Mouse (Mus musculus) layer of hippocampus, adult 11-12 months (tissue): ENCODE results near the gene Pgs1.

Experiments used
- DNase-seq: peaks from one replicate; pipeline ENCODE4 v3.0.0; 2022; ENCODE audit warnings: low spot score

The Pgs1 gene

DNA sequence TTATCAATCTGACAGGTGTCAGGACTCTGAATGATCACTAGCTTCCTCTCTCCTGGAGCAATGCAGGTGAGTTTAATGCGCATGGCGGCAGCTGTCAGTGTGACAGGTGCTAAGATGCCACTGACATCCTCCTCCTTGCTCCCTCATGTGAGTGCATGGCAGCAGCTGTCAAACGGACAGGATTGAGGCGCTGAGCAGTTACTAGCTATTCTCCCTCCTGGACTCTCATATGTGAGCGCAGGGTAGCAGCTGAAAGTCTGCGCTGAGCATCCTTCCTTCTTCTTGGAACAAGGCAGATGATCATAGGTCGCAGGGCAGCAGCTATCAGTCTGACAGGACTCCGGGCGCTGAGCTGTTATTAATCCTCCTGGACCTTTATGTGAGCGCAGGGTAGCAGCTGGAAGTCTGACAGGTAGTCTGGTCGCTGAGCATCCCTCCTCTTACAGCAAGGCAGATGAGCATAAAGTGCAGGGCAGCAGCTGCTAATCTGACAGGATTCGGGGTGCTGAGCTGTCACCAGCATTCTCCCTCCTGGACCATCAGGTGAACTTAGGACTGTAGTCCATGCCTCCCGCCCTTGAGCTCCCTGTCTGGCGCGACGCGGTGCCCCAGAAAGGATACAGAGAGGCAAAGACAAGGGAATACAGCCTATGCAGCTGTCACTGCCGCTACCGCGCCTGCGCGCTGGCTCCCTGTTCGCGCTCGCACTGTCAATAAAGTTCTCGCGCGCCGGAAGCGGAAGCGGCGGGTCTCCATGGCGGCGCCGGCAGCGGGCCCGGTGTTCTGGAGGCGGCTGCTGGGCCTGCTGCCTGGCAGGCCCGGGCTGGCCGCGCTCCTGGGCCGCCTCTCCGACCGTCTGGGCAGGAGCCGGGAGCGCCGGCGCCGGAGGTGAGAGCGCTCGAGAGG, at the start of gene Pgs1:
Gene Pgs1 (plus strand): TSS at position 167 of the 906 bp plus-strand sequence.
- DNase-seq, result peak; percentile 93

DNA sequence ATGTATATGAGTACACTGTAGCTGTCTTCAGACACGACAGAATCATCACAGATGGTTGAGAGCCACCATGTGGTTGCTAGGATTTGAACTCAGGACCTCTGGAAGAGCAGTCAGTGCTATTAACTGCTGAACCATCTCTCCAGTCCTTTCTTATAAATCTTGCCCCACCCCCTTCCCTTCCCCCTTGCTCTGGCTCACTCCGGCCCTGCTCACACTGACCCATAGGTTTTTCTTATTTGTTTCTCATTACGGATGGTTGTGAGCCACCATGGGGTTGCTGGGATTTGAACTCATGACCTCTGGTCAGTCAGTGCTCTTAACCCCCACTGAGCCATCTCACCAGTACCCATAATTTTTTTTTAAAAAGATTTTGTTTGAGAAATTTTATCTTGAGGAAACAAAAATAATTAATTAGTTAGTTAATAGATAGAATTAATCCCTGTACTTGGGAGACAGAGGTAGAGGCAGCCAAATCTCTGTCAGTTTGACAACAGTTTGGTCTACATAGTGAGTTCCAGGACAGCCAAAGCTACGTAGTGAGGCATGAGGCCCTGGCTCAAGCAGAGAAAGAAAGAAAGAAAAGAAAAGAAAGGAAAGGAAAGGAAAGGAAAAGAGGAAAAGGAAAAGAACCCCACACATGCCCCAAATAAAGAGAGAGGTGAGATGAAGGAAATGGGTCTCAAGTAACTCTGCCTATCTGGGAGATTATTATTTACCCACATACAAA, 46.9 kb upstream of the Pgs1 start:
- no peak for DNase-seq

DNA sequence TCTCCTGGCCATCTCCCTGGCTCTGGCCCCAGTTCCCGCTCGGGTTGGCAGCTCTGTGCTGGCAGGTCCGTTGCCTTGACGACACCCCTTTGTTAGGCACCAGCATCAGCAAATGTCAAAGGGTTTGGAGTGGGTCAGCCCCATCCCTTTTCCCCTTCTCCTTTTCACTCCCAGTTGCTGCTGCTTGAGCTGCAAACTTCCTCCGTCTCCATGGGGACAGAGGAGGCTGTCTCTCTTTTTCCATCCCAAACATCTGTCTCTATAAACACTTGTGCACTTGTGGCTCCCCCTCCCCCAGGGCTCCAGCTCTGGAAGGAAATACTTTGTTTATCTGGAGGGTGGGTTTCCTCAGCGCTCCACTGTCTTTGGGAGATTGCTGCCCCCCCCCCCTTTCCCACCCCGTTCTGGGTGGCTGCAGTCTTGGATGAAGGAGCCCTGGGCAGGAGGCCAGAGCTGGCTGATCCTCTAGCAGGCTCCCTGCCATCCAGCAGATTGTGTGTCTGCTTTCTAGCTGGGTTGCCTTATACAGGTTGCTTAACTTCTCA, 46.3 kb upstream of the Pgs1 start:
- peak; percentile 72 for DNase-seq

DNA sequence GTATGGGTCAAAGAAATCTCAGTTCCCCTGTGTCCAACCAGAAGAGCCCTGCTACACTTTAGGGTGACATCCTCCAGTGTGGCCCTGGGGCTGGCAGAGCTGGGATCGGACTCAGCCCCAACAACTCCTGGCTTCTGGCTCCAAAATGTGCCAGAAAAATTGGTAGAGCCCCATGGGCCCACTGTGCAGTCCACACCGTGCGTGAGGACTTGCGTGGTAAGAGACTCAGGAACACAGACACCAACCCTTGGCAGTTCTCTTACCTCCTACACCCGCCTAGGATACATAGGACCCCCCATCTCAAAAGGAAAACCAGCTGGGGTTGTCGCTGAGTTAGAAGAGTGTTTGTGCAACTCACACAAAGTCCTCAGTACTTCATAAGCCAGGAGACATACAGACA, 45.2 kb upstream of the Pgs1 start:
- no peak for DNase-seq

DNA sequence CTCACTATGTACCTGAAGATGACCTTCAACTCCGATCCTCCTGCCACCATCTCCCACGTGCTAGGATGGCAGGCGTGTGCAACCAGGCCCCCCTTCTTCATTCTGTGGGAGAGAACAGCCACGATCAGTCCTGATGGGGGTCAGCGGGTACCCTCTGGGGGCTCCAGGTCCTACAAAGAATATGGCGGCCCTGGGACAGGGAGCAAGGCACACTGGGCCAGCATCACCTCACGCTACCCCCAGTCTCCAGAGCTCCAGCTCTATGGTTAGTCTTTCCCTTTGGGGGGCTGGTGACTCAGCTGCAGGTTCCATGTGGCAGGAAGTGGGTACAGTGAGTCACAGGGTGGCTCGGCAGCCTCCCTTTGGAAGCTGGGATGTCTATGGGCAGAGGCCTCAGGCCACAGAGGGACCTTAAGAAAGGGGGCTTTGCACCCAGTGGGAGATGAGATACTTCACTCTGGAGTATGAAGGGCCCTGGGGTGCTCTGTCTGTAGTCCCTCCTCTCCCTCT, 44.7 kb upstream of the Pgs1 start:
- DNase-seq, result no peak

DNA sequence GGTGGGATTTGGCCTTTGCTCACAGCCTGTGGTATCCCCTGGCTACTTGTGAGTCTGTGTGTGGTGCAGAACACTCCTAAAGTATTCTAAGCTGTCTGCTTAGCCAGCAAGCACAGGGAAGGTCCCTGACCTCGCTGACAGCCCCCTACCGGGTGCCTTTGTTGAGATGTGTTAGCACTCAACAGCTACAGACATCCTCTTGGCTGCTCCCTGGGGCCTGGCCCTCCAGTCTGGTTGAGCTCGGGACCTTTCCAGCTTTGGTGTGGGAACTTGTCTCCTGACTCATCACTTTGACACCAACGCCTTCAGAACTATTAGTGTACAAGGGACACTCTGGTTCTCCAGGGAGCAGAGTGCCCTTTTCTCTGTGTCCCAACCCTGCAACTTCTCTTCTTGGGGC, 44.2 kb upstream of the Pgs1 start:
- no peak for DNase-seq

DNA sequence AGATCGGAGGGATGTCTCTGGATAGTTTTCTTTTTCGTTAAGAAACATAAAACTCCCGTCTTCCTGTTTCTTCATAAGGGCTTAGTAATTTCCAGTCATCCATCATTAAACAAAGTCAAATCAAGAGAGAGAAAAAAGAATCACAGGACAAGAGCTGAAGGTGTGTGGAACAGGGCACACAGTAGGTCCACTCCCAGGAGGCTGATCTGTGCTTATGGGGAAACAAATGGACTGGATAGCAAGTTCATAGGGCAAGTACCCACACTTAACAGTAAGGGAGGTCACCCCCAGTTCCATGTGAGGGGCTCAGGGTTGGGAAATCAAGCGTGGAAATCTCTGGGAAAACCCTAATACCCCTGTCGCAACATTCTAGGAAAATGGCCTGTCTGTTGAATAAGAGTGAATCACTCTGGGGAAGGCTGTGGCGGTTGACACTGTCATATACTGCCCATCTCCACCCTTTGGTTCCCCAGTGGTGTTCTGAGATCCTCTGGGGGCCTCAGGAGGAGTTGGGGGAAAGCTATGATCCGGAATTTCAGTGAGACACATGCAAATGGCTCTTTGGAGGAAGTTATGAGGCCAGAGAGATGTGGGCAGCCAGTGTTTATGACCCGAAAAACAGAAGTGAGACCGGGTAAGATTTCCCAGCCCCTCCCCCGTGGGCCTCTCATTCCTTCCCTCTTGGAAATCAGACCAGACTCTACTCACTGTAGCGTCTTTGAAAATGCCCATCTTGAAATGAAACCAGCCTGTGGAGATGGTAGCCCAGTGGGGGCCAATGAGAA, 39.7 kb upstream of the Pgs1 start:
- peak; percentile 52 for DNase-seq

DNA sequence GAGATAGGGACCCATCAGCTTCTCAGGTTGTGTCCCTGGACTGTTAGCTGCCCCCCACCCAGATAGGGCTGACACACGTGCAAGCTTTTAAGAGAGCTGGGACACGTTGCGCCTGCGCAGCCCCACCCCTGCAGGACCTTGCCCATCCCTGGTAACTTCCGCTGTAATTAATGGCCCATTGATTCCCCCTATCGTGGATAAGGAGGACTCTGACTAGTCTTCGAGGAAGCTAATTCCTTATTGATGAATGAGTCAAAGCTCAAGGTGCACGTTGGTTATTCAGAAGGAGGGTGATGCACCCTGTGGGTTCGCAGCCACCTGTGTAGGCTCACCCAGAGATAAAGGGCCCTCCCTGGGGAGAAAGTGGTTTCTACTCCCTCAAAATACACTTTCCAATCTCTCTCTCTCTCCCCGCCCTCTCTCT, 39.1 kb upstream of the Pgs1 start:
- DNase-seq, result no peak

DNA sequence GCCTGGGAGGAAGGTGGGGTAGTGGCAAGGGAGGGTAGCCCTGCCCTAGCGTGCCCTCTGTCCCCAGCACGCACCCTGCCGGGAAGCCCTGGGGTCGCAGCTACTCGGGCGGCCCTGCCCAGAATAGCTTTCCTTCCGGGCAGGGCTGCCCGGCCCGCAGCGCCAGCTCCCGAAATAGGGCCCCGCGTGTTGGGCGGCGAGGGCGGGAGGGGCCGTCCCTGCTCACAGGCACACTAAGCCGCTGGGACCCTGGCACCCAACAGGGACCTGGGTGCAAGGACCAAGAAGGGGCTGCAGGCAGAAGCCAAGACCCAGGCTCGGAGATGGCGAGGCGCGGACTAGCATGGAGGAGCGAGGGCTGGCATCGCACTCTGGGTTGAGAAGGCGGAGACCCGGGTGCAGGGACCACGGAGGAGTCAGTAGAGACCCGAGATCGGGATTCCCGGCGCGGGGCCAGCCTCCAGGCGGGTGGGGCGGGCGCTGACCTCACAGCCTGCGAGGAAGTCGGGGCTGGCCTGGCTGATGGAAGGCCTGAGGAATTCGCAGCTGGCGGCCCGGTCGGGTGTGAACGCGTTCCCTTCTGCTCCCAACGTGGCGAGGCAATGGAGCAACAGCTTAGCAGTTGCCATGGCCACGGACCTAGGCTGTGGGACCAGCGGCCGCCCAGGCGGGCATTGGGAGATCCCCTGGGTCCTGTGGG, 36.5 kb upstream of the Pgs1 start:
- no peak for DNase-seq

DNA sequence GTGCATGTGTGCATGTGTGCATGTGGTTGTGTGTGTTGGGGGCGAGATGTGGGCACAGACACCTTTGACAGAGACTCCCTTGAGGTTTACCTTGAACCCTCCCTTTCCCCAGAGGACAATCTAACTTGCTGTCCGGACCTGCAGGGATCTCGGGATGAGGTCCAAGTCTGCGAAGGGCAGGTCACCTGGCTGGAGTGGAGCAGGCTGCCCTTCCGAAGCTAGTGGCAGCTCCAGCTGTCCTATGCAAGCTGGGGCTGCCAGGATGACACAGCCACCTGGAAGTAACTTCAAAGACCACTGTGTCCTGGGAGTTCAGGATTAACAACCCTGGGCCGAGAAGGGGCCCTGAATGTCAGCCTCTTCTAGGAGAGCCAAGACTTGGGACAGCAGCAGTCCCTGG, 34.7 kb upstream of the Pgs1 start:
- DNase-seq, result no peak

DNA sequence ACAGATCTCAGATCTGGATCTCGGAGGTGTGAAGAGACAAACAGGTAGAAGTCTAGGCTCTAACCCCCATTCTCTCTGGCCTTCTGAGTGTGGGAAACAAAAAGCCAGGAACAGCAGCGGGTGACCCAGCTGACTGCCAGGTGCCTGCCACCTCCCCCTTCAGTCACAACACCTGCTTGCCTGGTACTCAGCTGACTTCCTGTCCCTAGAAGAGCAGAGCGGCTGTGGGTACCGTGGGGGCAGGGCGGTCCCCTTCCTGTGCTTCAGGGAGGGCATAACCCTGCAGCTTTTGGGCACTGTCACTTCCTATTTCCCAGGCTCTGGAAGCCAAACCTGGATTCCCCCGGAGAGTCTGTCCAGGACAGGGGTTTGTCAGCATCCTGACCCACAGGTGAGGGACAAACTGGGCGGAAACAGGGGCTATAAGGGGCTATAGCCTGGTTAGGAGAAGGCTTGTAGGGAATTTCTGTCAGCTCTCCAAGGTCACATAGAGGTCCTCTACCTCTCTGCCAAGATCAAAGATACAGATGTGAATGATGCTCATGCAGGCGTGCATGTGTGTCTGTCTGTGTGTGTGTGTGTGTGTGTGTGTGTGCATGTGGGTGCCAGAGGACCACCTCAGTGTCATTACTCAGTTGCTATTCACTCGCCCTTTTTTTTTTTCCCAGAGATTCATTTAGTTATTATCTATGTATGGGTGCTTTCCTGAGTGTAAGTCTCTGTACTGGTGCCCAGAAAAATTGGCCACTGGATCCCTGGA, 33.7 kb upstream of the Pgs1 start:
- DNase-seq, result no peak

DNA sequence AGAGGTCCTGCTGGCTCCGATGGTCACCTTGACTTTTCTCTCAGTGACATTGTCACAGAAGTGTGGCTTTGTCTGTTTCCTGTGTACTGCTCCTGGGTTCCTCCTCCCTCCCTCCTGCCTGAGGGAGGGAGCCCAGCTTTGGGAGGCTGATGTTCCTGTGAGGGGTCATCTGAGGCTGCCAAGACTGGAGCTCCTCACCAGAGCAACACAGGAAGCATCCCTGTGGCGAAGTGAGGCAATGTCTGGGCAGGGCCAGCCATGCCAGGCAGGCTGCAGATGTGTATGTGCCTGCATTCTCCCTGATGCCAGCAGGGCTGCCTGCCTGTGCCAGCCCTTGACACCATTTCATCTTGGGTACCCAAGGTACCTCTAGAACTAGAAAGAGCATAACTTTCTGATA, 32.0 kb upstream of the Pgs1 start:
- DNase-seq, result no peak

DNA sequence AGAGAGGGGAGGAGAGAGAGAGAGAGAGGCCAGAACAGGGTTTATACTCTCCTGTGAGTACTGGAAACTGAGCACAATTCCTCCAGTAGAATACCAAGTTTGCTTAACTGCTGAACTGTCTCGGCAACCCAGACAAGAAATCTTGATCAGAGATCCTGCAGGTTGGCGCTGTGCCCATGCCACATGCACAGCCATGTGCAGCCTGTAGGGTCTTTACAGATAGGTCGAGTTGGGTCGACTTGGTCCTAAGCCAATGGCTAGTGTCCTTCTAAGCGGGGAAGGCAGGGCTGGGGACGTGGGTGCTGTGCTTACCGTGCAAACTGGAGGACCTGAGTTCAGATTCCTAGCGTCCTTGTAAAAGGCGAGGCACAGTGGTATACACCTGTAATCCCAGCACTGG, 31.3 kb upstream of the Pgs1 start:
- DNase-seq, result no peak

DNA sequence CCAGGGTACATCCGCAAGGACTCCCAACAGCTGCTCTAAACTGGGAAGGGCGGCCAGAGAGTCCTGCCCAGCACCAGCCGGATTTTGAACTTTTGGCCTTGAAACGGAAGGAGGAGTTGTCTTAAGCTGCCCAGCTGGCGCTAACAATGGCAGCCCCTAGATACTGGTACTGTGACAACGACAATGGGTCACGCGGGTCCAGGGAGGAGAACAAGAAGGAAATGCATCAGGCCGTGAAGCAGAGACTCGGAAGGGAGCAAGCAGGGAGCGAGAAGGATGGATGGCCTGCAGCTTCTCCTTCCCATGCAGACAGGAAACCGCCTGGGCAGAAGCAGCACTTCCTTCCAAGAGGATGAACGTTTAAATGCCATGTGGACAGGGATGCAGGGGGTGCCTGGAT, 30.5 kb upstream of the Pgs1 start:
- DNase-seq, result no peak

DNA sequence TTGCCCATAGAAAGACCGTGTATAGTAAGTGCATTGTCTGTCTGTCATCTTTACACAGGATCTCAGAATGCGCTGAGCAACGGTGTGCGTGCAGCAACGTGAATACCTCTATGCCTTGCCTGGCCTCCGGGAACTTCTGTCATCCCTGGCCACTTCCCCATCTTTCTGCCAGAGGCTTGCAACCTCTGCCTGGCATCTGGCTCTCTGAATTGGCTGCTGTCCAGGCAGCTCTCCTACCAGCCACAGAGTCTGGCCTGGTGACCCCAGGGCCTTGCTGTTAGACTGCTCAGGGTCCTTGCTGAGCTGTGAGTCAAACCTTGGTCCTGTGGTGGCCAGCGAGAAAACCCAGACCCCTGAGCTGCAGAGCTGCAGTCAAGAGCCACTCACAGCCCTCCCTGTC, 27.9 kb upstream of the Pgs1 start:
- DNase-seq, result no peak

DNA sequence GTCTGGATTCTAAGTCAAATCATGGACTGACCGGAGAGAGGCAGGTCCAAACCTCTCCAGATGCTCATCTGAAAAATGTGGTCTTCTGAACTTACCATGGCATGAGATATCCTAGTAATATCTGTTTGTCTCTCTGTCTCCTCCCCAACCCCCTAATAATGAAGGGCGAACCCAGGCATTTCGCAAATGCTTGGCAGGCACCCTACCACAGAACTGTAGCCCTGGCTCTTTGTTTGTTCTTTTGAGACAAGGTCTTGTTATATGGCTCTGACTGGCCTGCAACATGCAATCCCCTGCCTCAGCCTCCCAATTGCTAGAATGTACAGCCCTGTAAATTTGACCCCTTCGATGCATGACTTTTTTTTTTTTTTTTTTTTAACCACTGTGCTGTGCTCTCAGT, 26.9 kb upstream of the Pgs1 start:
- no peak for DNase-seq

DNA sequence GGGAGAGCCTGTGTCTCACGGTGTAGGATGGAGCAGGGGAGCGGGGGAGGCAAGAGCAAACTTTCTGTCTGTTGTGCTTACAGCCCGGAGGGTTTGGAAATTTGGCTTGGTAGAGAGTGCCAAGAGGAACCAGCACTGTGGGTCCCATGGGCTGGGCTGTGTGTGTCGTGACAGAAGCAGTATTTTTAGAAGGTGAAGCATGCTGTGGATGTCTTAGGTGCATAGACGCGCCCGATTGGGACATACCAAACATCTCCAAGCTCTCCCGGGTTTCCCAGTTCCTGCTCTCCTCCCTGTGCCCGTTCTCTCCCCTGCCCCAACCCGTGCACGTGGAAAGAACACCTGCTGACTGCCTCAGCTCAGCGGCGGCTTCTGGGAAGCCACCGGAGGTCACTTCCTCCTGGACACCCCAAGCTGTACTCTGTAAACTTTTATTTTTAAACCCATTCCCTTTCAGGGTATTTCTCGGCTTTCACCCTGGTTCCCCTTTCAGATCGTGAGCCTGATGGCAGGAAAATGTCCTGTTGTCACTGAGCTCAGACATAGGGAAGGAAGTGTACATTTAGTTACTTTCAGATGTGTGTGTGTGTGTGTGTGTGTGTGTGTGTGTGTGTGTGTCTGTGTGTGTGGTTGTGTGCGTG, 26.2 kb upstream of the Pgs1 start:
- peak; percentile 46 for DNase-seq

DNA sequence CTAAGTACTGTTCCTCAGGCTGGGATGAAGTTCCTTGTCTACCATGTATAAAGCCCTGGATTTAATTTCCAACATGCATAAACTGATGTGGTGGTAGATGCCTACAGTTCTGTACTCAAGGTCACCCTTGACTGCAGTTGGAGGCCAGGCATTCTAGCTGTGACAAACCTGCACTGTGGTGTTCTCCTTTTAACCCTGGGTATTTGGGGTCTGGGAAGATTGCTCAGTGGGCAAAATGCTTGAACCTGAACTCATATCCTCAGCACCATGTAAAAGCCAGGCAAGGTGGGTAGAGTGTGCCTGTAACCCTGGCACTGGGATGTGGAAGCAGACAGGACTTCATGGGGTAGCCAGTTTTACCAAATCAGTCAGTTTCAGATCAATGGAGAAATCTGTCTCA, 25.5 kb upstream of the Pgs1 start:
- no peak for DNase-seq

DNA sequence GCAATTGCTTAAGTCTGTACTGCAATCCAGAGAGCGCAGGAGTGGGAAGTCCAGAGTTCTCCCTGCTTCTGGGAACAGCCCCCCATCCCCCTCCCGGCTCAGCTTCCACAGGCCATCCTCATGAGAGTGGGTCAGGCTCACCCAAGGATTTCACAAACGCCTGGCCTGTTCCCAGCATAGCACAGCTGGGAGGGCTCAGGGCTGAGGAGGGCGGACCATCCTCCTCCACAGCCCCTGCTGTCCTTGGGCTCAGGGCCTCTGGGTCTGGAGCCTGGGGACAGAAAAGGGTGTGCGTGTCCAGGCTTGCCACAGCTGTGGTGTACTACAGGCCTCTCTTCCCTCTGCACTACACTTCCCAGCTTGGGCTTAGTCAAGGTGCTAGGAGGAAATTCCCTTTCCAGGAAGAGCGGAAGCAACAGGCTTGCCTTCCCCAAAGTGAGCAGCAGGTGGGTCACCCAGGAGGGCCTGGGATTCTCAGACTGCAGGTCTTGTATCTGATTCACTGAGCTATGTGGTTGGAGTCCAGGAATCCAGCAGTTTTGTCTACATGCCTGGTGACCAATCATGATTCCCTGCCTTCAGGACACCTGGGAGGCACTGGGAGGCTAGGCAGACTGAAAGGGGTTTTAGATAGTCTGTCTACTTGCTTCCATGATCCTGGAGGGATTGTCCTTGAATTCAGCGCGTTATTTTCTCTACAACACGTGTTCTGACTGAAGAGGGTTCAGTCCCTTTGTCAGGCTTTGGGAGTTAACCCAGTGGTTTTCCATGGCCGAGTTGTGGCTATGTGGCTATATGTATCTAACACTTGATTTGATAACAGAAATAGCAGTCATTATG, 23.6 kb upstream of the Pgs1 start:
- peak; percentile 42 for DNase-seq
